Mouse (Mus musculus): ENCODE results near the gene Naa60. TPM values are rescaled to one million over a fixed set of nuclear protein-coding genes. Genes with fewer than 3 reads are reported as not detected.
"Not testable (repeated sequence)": the region's sequence is repeated elsewhere in the genome, so short reads cannot be mapped to it uniquely, and the experiment has no call there.

Gene Naa60
- polyA plus RNA-seq, 1 experiment from 2014 or later: 44.3 TPM

DNA sequence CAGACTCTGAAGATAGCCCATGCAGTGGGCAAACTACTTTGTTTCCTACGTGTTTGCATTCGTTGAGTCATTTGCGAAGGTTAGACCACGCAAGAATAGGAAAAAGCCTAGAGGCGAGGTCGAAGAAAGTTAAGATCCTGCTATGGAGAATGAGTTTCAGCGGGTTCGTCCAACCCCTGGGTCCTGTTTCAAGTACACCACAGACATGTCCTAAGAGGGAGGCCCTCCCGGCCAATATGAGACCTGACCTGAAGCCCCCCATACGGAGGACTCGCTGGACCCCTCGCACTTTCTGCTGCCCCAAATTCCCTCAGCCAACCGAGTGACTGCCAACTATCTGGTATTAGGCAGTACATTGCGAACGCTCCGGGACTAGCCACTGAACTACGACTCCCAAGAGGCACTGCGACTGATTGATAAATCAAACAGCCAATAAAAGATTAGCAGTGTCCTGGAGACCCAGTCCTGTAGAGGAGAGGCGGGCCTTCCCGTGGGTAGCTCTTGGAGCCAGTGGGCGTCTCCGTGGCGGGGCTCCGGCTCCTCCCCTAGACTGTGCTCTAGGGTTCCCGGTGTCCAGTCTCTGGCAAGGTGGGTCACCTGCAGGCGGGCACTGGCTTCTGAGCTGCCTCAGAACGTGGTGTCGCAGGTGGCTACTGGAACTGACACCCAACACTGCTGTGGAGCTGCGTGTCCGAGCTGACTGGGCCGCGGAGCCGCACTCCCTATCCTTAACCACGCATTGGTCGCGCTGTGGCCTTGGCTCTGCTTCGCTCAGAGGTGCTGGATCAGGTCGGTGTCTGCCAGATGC lies 25.3 kb upstream of the Naa60 start, which contains the start of gene Zfp174:
TSS of gene Zfp174 (plus strand) at position 558 of the 808 bp plus-strand sequence.
- no peaks in the 10 kb centered on the region for H3K36me3 ChIP-seq (ENCODE audit: control insufficient read depth, insufficient read depth, low read length)
- no peak within 1 kb of the TSS for H3K27ac ChIP-seq (ENCODE audit: low read depth, low read length)
- H3K9ac ChIP-seq (ENCODE audit: low read depth, low read length): peak within 1 kb of the TSS; percentile 77
- WGBS: 3% methylated on average over 38 of the region's 38 CpGs
- DNase-seq (ENCODE audit: low spot score) (peak; percentile 89), ATAC-seq (replicated peaks; ENCODE audit: low FRiP score) (peak; percentile 99)
- peak within 1 kb of the TSS; percentile 66 for H3K4me2 ChIP-seq
- peak within 1 kb of the TSS; percentile 73 for H3K4me3 ChIP-seq (ENCODE audit: low read depth, low read length)
- no peaks in the 10 kb centered on the region for H3K9me3 ChIP-seq (ENCODE audit: control insufficient read depth, low read length)
- no peaks in the 10 kb centered on the region for H3K27me3 ChIP-seq (replicated peaks; ENCODE audit: control insufficient read depth, insufficient read depth, low read length)
- H3K4me1 ChIP-seq (replicated peaks; ENCODE audit: control insufficient read depth, insufficient read depth, low read length): peaks cover 7% of the 10 kb centered on the region

DNA sequence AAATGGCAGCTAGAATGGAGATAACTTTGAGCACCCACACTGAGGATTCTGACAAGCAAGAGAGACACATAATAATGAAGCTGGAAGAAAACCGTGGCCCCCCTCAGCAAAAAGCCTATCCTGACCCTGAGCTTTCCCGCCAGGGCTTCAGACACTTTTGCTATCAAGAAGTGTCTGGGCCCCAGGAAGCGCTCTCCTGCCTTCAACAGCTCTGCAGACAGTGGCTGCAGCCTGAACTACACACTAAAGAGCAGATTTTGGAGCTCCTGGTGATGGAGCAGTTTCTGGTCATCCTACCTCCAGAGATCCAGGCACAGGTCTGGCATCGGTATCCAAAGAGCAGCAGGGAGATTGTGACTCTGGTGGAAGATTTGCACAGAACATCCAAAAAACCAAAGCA lies 24.3 kb upstream of the Naa60 start:
- WGBS: 70% methylated on average over 4 of the region's 4 CpGs
- Histone ChIP-seq H3K4me1 (replicated peaks; ENCODE audit: control insufficient read depth, insufficient read depth, low read length) (peaks cover 7% of the 10 kb centered on the region), H3K9ac (ENCODE audit: low read depth, low read length) (peak overlapping the region; percentile 77), H3K27me3 (replicated peaks; ENCODE audit: control insufficient read depth, insufficient read depth, low read length) (no peaks in the 10 kb centered on the region), H3K36me3 (ENCODE audit: control insufficient read depth, insufficient read depth, low read length) (no peaks in the 10 kb centered on the region), H3K9me3 (ENCODE audit: control insufficient read depth, low read length) (no peaks in the 10 kb centered on the region), H3K4me2 (peak overlapping the region; percentile 66), H3K27ac (ENCODE audit: low read depth, low read length) (no peak overlapping the region), H3K4me3 (ENCODE audit: low read depth, low read length) (peak overlapping the region; percentile 73)
- DNase-seq (ENCODE audit: low spot score) (peak; percentile 35), ATAC-seq (replicated peaks; ENCODE audit: low FRiP score) (no peak)

DNA sequence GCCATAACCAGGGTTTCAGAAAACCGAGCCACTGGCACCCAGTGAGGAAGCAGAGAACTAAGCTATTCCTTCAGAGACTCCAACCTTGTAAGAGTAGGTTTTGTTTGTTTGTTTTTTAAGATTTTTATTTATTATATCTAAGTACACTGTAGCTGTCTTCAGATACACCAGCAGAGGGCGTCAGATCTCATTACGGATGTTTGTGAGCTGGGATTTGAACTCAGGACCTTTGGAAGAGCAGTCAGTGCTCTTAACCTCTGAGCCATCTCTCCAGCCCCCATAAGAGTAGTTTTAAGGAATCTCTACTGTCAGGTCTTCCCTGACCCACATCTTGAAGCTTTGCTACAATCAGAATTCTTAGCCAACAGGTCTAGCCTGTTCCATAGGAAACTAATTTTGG lies 23.8 kb upstream of the Naa60 start:
- Histone ChIP-seq H3K27ac (ENCODE audit: low read depth, low read length) (no peak overlapping the region), H3K4me2 (no peak overlapping the region; the same call in 1 of the 2 replicates), H3K27me3 (replicated peaks; ENCODE audit: control insufficient read depth, insufficient read depth, low read length) (no peaks in the 10 kb centered on the region), H3K9me3 (ENCODE audit: control insufficient read depth, low read length) (no peaks in the 10 kb centered on the region), H3K9ac (ENCODE audit: low read depth, low read length) (no peak overlapping the region), H3K4me3 (ENCODE audit: low read depth, low read length) (no peak overlapping the region), H3K4me1 (replicated peaks; ENCODE audit: control insufficient read depth, insufficient read depth, low read length) (peaks cover 7% of the 10 kb centered on the region), H3K36me3 (ENCODE audit: control insufficient read depth, insufficient read depth, low read length) (no peaks in the 10 kb centered on the region)
- 65% methylated on average over 3 of the region's 3 CpGs for WGBS
- DNase-seq (ENCODE audit: low spot score) (no peak), ATAC-seq (replicated peaks; ENCODE audit: low FRiP score) (no peak)

DNA sequence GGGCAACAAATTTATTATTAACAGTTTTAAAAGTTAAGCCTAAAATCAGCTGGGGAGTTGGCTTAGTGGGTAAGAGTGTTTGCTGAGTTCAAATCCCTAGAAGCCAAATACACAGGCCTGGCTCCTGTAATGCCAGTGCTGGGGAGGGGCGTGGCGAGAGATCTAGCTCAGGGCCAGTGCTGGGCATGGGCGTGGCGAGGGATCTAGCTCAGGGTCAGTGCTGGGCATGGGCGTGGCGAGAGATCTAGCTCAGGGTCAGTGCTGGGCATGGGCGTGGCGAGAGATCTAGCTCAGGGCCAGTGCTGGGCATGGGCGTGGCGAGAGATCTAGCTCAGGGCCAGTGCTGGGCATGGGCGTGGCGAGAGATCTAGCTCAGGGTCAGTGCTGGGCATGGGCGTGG lies 20.9 kb upstream of the Naa60 start:
- not testable (repeated sequence) for H3K4me3 ChIP-seq (ENCODE audit: low read depth, low read length); ATAC-seq (replicated peaks; ENCODE audit: low FRiP score); H3K9me3 ChIP-seq (ENCODE audit: control insufficient read depth, low read length); DNase-seq (ENCODE audit: low spot score); H3K4me1 ChIP-seq (replicated peaks; ENCODE audit: control insufficient read depth, insufficient read depth, low read length); H3K27me3 ChIP-seq (replicated peaks; ENCODE audit: control insufficient read depth, insufficient read depth, low read length); H3K9ac ChIP-seq (ENCODE audit: low read depth, low read length); H3K4me2 ChIP-seq; H3K27ac ChIP-seq (ENCODE audit: low read depth, low read length); H3K36me3 ChIP-seq (ENCODE audit: control insufficient read depth, insufficient read depth, low read length)
- 91% methylated on average over 13 of the region's 13 CpGs for WGBS

DNA sequence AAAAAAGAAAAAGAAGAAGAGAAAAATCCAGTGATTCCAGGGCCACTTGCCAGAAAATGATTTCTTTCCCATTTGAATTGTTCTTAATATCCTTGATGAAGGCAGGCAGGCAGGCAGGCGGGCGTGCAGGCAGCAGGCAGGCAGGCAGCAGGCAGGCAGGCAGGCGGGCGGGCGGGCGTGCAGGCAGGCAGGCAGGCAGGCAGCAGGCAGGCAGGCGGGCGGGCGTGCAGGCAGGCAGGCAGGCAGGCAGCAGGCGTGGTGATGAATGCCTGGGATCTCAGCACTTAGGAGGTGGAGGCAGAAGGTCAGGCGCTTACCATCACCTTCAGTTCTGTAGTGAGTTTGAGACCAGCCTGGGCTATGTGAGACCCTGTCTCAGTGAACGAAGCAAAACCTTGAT lies 19.6 kb upstream of the Naa60 start:
- no peak overlapping the region for H3K4me3 ChIP-seq (ENCODE audit: low read depth, low read length)
- DNase-seq (ENCODE audit: low spot score): peak; percentile 40

DNA sequence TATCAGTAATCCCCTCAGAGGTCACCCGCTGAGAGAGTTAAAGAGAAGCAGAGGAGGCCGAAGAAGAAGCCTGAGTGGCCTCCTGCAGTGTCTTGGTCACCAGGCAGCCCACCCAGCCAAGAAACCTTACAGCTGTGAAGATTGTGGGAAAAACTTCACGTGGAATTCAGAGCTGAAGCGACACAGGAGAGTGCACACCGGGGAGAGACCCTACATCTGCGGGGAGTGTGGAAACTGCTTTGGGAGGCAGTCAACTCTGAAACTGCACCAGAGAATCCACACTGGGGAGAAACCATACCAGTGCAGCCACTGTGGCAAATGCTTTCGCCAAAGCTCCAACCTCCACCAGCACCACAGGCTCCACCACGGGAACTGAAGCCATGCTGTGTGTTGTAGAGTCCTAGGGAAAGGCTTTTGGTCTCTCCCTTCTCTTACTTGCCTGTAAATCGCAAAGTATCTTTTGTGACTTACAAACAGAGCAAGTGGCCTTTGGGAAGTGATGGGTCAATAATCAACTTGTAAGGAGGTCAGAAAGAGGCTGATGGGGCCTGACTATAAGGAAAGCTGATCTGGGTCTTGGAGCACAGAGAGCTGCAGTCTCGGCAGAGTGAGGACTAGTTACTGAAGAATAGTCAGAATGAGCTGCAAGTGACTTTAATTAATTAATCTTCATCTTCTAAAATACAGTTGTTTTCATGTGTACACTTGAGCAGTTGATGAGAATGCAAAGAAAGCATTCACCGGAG lies 17.6 kb upstream of the Naa60 start:
- H3K9me3 ChIP-seq (ENCODE audit: control insufficient read depth, low read length): no peaks in the 10 kb centered on the region
- no peaks in the 10 kb centered on the region; the same call in 1 of the 2 replicates for H3K36me3 ChIP-seq (ENCODE audit: control insufficient read depth, insufficient read depth, low read length)
- no peak overlapping the region for H3K4me2 ChIP-seq
- H3K27ac ChIP-seq (ENCODE audit: low read depth, low read length): no peak overlapping the region
- no peaks in the 10 kb centered on the region for H3K27me3 ChIP-seq (replicated peaks; ENCODE audit: control insufficient read depth, insufficient read depth, low read length)
- H3K9ac ChIP-seq (ENCODE audit: low read depth, low read length): no peak overlapping the region
- ATAC-seq (replicated peaks; ENCODE audit: low FRiP score) (no peak), DNase-seq (ENCODE audit: low spot score) (no peak)
- WGBS: 69% methylated on average over 11 of the region's 11 CpGs
- no peak overlapping the region for H3K4me3 ChIP-seq (ENCODE audit: low read depth, low read length)
- no peaks in the 10 kb centered on the region for H3K4me1 ChIP-seq (replicated peaks; ENCODE audit: control insufficient read depth, insufficient read depth, low read length)

More for the DNA sequence above, 19.6 kb upstream of the Naa60 start:
- ATAC-seq (replicated peaks; ENCODE audit: low FRiP score): no peak
- H3K4me1 ChIP-seq (replicated peaks; ENCODE audit: control insufficient read depth, insufficient read depth, low read length): peaks cover 6% of the 10 kb centered on the region
- no peak overlapping the region for H3K4me2 ChIP-seq
- no peaks in the 10 kb centered on the region; the same call in 1 of the 2 replicates for H3K36me3 ChIP-seq (ENCODE audit: control insufficient read depth, insufficient read depth, low read length)
- 56% methylated on average over 12 of the region's 12 CpGs for WGBS
- H3K9ac ChIP-seq (ENCODE audit: low read depth, low read length): no peak overlapping the region
- no peak overlapping the region for H3K27ac ChIP-seq (ENCODE audit: low read depth, low read length)
- H3K9me3 ChIP-seq (ENCODE audit: control insufficient read depth, low read length): no peaks in the 10 kb centered on the region
- H3K27me3 ChIP-seq (replicated peaks; ENCODE audit: control insufficient read depth, insufficient read depth, low read length): no peaks in the 10 kb centered on the region

DNA sequence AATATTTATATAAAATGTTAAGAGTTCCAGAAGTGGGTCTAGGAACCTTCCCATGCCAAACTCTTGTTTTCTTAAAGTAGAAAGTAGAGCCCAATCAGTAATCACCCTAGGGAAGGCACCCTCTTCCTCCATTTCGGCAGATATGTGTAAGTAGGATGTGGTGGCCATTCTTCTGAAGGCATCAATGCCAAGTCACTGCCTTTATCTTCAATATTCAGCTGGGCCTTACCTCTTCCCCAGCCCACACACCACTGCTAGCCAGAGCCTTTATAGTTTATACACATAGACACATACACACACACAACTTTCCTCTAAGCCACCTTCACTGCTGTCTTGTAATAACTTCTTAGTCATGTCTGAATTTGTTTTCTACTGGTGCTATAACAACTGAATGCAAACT lies 16.4 kb upstream of the Naa60 start:
- Histone ChIP-seq H3K4me3 (ENCODE audit: low read depth, low read length) (no peak overlapping the region), H3K4me1 (replicated peaks; ENCODE audit: control insufficient read depth, insufficient read depth, low read length) (no peaks in the 10 kb centered on the region), H3K9ac (ENCODE audit: low read depth, low read length) (no peak overlapping the region), H3K27ac (ENCODE audit: low read depth, low read length) (no peak overlapping the region), H3K4me2 (no peak overlapping the region), H3K36me3 (ENCODE audit: control insufficient read depth, insufficient read depth, low read length) (peaks cover under 1% of the 10 kb centered on the region), H3K9me3 (ENCODE audit: control insufficient read depth, low read length) (no peaks in the 10 kb centered on the region), H3K27me3 (replicated peaks; ENCODE audit: control insufficient read depth, insufficient read depth, low read length) (no peaks in the 10 kb centered on the region)
- DNase-seq (ENCODE audit: low spot score): no peak
- ATAC-seq (replicated peaks; ENCODE audit: low FRiP score): no peak
- WGBS: 50% methylated on average over 1 of the region's 1 CpGs

DNA sequence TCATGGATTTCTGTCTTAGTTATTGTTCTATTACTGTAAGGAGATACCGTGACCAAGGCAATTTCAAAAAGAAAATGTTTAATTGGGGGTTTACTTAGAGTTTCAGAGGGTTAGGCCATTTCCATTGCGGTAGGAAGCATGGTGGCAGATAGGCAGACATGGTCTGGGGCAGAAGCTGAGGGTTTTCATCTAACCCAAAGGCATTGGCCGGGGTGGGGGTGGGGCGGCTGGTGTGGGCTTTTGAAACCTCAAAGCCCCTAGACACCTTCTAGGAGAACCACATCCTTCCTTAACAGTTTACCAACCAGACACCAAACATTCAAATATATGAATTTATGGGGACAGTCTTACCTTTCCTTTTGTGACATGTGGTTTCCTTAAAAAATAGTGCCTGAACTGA lies 12.9 kb upstream of the Naa60 start:
- Histone ChIP-seq H3K4me2 (no peak overlapping the region), H3K9me3 (ENCODE audit: control insufficient read depth, low read length) (no peaks in the 10 kb centered on the region), H3K4me1 (replicated peaks; ENCODE audit: control insufficient read depth, insufficient read depth, low read length) (no peaks in the 10 kb centered on the region), H3K36me3 (ENCODE audit: control insufficient read depth, insufficient read depth, low read length) (peaks cover 10% of the 10 kb centered on the region), H3K27ac (ENCODE audit: low read depth, low read length) (no peak overlapping the region), H3K9ac (ENCODE audit: low read depth, low read length) (no peak overlapping the region), H3K27me3 (replicated peaks; ENCODE audit: control insufficient read depth, insufficient read depth, low read length) (no peaks in the 10 kb centered on the region), H3K4me3 (ENCODE audit: low read depth, low read length) (no peak overlapping the region)
- WGBS: 67% methylated on average over 4 of the region's 4 CpGs
- no peak for DNase-seq (ENCODE audit: low spot score)
- no peak for ATAC-seq (replicated peaks; ENCODE audit: low FRiP score)

Data from liver, embryonic 11.5 days (tissue).